Mouse (Mus musculus): ENCODE data around the gene Rassf8. TPM values are rescaled to one million over a fixed set of nuclear protein-coding genes. Genes with fewer than 3 reads are reported as not detected.

The Rassf8 gene
- polyA plus RNA-seq, 1 experiment from 2014 or later, result 4.4 TPM

GRCm38 (mm10) chr6:145819151-145819550 lies 72.6 kb downstream of the Rassf8 start:
- H3K4me1 ChIP-seq (ENCODE audit: control insufficient read depth, insufficient read depth, low read depth, low read length), result peaks cover 3% of the 10 kb centered on the region; the same call in 1 of the 2 replicates
- no peaks in the 10 kb centered on the region for H3K9me3 ChIP-seq (ENCODE audit: control insufficient read depth, low read length)
- H3K36me3 ChIP-seq (ENCODE audit: control insufficient read depth, insufficient read depth, low read length), result no peaks in the 10 kb centered on the region
- H3K4me3 ChIP-seq (ENCODE audit: low read length), result no peak overlapping the region
- WGBS, result 85% methylated on average over 9 of the region's 9 CpGs
- H3K9ac ChIP-seq (ENCODE audit: low read depth, low read length), result no peak overlapping the region
- H3K27me3 ChIP-seq (replicated peaks; ENCODE audit: control insufficient read depth, insufficient read depth, low read length), result no peaks in the 10 kb centered on the region
- ATAC-seq, result no peak
- no peak overlapping the region for H3K4me2 ChIP-seq (ENCODE audit: low read length)
- no peak overlapping the region for H3K27ac ChIP-seq (ENCODE audit: low read depth, low read length)

GRCm38 (mm10) chr6:145822218-145822617 lies 75.7 kb downstream of the Rassf8 start:
- no peaks in the 10 kb centered on the region for H3K27me3 ChIP-seq (replicated peaks; ENCODE audit: control insufficient read depth, insufficient read depth, low read length)
- H3K36me3 ChIP-seq (ENCODE audit: control insufficient read depth, insufficient read depth, low read length), result no peaks in the 10 kb centered on the region
- no peak for ATAC-seq
- H3K4me1 ChIP-seq (ENCODE audit: control insufficient read depth, insufficient read depth, low read depth, low read length), result no peaks in the 10 kb centered on the region
- no peak overlapping the region for H3K4me3 ChIP-seq (ENCODE audit: low read length)
- no peaks in the 10 kb centered on the region for H3K9me3 ChIP-seq (ENCODE audit: control insufficient read depth, low read length)
- 74% methylated on average over 5 of the region's 5 CpGs for WGBS
- no peak overlapping the region for H3K27ac ChIP-seq (ENCODE audit: low read depth, low read length)
- H3K9ac ChIP-seq (ENCODE audit: low read depth, low read length), result no peak overlapping the region
- no peak overlapping the region for H3K4me2 ChIP-seq (ENCODE audit: low read length)

- Histone ChIP-seq H3K4me2 (ENCODE audit: low read length) (no peak overlapping the region), H3K27ac (ENCODE audit: low read depth, low read length) (no peak overlapping the region), H3K9ac (ENCODE audit: low read depth, low read length) (no peak overlapping the region), H3K4me3 (ENCODE audit: low read length) (no peak overlapping the region), H3K36me3 (ENCODE audit: control insufficient read depth, insufficient read depth, low read length) (no peaks in the 10 kb centered on the region), H3K27me3 (replicated peaks; ENCODE audit: control insufficient read depth, insufficient read depth, low read length) (no peaks in the 10 kb centered on the region), H3K9me3 (ENCODE audit: control insufficient read depth, low read length) (no peaks in the 10 kb centered on the region), H3K4me1 (ENCODE audit: control insufficient read depth, insufficient read depth, low read depth, low read length) (no peaks in the 10 kb centered on the region)
- peak; percentile 62; the same call in 1 of the 2 replicates for ATAC-seq
- 28% methylated on average over 6 of the region's 6 CpGs for WGBS
Measured at GRCm38 (mm10) chr6:145823103-145823502, 76.6 kb downstream of the Rassf8 start.

GRCm38 (mm10) chr6:145823588-145824234 lies 77.2 kb downstream of the Rassf8 start:
- peak; percentile 68; the same call in 1 of the 2 replicates for ATAC-seq
- WGBS, result 56% methylated on average over 5 of the region's 5 CpGs

GRCm38 (mm10) chr6:145826305-145826704 lies 79.8 kb downstream of the Rassf8 start:
- 97% methylated on average over 4 of the region's 4 CpGs for WGBS
- no peak overlapping the region for H3K4me2 ChIP-seq (ENCODE audit: low read length)
- ATAC-seq, result no peak

More at GRCm38 (mm10) chr6:145823588-145824234, 77.2 kb downstream of the Rassf8 start:
- Histone ChIP-seq H3K4me1 (ENCODE audit: control insufficient read depth, insufficient read depth, low read depth, low read length) (no peaks in the 10 kb centered on the region), H3K4me2 (ENCODE audit: low read length) (no peak overlapping the region), H3K36me3 (ENCODE audit: control insufficient read depth, insufficient read depth, low read length) (no peaks in the 10 kb centered on the region), H3K9me3 (ENCODE audit: control insufficient read depth, low read length) (no peaks in the 10 kb centered on the region), H3K27me3 (replicated peaks; ENCODE audit: control insufficient read depth, insufficient read depth, low read length) (no peaks in the 10 kb centered on the region), H3K9ac (ENCODE audit: low read depth, low read length) (no peak overlapping the region), H3K4me3 (ENCODE audit: low read length) (no peak overlapping the region), H3K27ac (ENCODE audit: low read depth, low read length) (no peak overlapping the region)

GRCm38 (mm10) chr6:145829062-145829835 lies 82.7 kb downstream of the Rassf8 start:
- no peak for ATAC-seq
- Histone ChIP-seq H3K36me3 (ENCODE audit: control insufficient read depth, insufficient read depth, low read length) (no peaks in the 10 kb centered on the region), H3K4me1 (ENCODE audit: control insufficient read depth, insufficient read depth, low read depth, low read length) (no peaks in the 10 kb centered on the region), H3K9ac (ENCODE audit: low read depth, low read length) (no peak overlapping the region), H3K4me2 (ENCODE audit: low read length) (no peak overlapping the region), H3K27me3 (replicated peaks; ENCODE audit: control insufficient read depth, insufficient read depth, low read length) (no peaks in the 10 kb centered on the region), H3K4me3 (ENCODE audit: low read length) (no peak overlapping the region), H3K27ac (ENCODE audit: low read depth, low read length) (no peak overlapping the region), H3K9me3 (ENCODE audit: control insufficient read depth, low read length) (no peaks in the 10 kb centered on the region)
- 77% methylated on average over 16 of the region's 16 CpGs for WGBS

More at GRCm38 (mm10) chr6:145826305-145826704, 79.8 kb downstream of the Rassf8 start:
- Histone ChIP-seq H3K27ac (ENCODE audit: low read depth, low read length) (no peak overlapping the region), H3K9me3 (ENCODE audit: control insufficient read depth, low read length) (no peaks in the 10 kb centered on the region), H3K4me3 (ENCODE audit: low read length) (no peak overlapping the region), H3K27me3 (replicated peaks; ENCODE audit: control insufficient read depth, insufficient read depth, low read length) (no peaks in the 10 kb centered on the region), H3K36me3 (ENCODE audit: control insufficient read depth, insufficient read depth, low read length) (no peaks in the 10 kb centered on the region), H3K4me1 (ENCODE audit: control insufficient read depth, insufficient read depth, low read depth, low read length) (no peaks in the 10 kb centered on the region), H3K9ac (ENCODE audit: low read depth, low read length) (no peak overlapping the region)

- H3K36me3 ChIP-seq (ENCODE audit: control insufficient read depth, insufficient read depth, low read length), result no peaks in the 10 kb centered on the region
- no peak overlapping the region for H3K4me3 ChIP-seq (ENCODE audit: low read length)
- no peaks in the 10 kb centered on the region for H3K27me3 ChIP-seq (replicated peaks; ENCODE audit: control insufficient read depth, insufficient read depth, low read length)
- ATAC-seq, result 0 out of 2 replicates have a peak, but pooled peaks have one; percentile 69
- H3K9ac ChIP-seq (ENCODE audit: low read depth, low read length), result no peak overlapping the region
- 18% methylated on average over 8 of the region's 8 CpGs for WGBS
- H3K27ac ChIP-seq (ENCODE audit: low read depth, low read length), result no peak overlapping the region
- H3K4me1 ChIP-seq (ENCODE audit: control insufficient read depth, insufficient read depth, low read depth, low read length), result no peaks in the 10 kb centered on the region
- H3K9me3 ChIP-seq (ENCODE audit: control insufficient read depth, low read length), result no peaks in the 10 kb centered on the region
- no peak overlapping the region for H3K4me2 ChIP-seq (ENCODE audit: low read length)
Measured at GRCm38 (mm10) chr6:145830117-145830516, 83.6 kb downstream of the Rassf8 start.

- Histone ChIP-seq H3K4me2 (ENCODE audit: low read length) (0 out of 2 replicates have a peak overlapping the region, but pooled peaks have one; percentile 6), H3K9ac (ENCODE audit: low read depth, low read length) (no peak overlapping the region), H3K4me3 (ENCODE audit: low read length) (no peak overlapping the region), H3K9me3 (ENCODE audit: control insufficient read depth, low read length) (no peaks in the 10 kb centered on the region), H3K27me3 (replicated peaks; ENCODE audit: control insufficient read depth, insufficient read depth, low read length) (no peaks in the 10 kb centered on the region), H3K36me3 (ENCODE audit: control insufficient read depth, insufficient read depth, low read length) (no peaks in the 10 kb centered on the region), H3K27ac (ENCODE audit: low read depth, low read length) (no peak overlapping the region), H3K4me1 (ENCODE audit: control insufficient read depth, insufficient read depth, low read depth, low read length) (no peaks in the 10 kb centered on the region)
- peak; percentile 66 for ATAC-seq
- WGBS, result 55% methylated on average over 9 of the region's 9 CpGs
Measured at GRCm38 (mm10) chr6:145830617-145831016, 84.1 kb downstream of the Rassf8 start.

GRCm38 (mm10) chr6:145832927-145833326 lies 86.4 kb downstream of the Rassf8 start:
- Histone ChIP-seq H3K9me3 (ENCODE audit: control insufficient read depth, low read length) (no peaks in the 10 kb centered on the region), H3K4me2 (ENCODE audit: low read length) (no peak overlapping the region), H3K27ac (ENCODE audit: low read depth, low read length) (no peak overlapping the region), H3K27me3 (replicated peaks; ENCODE audit: control insufficient read depth, insufficient read depth, low read length) (no peaks in the 10 kb centered on the region), H3K36me3 (ENCODE audit: control insufficient read depth, insufficient read depth, low read length) (no peaks in the 10 kb centered on the region), H3K4me3 (ENCODE audit: low read length) (no peak overlapping the region), H3K4me1 (ENCODE audit: control insufficient read depth, insufficient read depth, low read depth, low read length) (no peaks in the 10 kb centered on the region), H3K9ac (ENCODE audit: low read depth, low read length) (no peak overlapping the region)
- no peak for ATAC-seq
- 79% methylated on average over 8 of the region's 8 CpGs for WGBS

All from hindbrain, embryonic 16.5 days (tissue).